Mouse (Mus musculus) left cerebral cortex, postnatal 25 days (tissue): ENCODE measurements around the gene Jakmip3. TPM values are rescaled to one million over a fixed set of nuclear protein-coding genes. Genes with fewer than 3 reads are reported as not detected.

Experiments
- DNase-seq, 2 experiments: peaks; one replicate each; pipeline ENCODE4 v3.0.0; 2022; ENCODE audit warnings: low spot score in 2 of 2, mixed read lengths in 1 of 2
- intact Hi-C: fragments of 180-260 bp; cut with DNase I; formaldehyde crosslinking; loops from one replicate; pipeline ENCODE4 v1.15.1; 2025
- total RNA-seq, 2 experiments: library from RNA; stranded (reverse); gene quantifications; 2 replicates each; pipeline ENCODE4 v1.2.3; 2021

Gene Jakmip3
- total RNA-seq, 2 experiments from 2014 or later = 43.0 to 52.4 TPM

DNA sequence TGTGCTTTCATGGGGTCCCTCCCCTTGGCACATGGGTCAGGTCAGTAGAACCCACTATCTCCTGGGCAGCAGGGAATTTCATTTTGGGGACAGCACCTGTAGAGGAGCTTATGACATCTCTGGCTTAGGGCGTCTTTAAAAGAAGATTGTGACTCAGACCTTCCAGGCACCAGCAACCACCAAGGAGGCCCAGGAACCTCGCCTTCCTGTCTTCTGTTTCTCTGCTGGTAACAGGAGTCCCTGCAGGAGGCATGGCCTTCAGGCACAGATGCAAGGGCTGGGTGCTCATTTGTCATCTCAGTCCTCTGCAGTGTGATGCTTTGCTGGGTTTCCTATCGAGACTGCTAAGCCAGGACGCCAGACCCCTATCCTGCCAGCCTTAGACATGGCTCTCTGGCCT, 188.5 kb downstream of the Jakmip3 start:
- intact Hi-C loops = loop anchor here (10.0 kb wide), 1 partner anchor 346 kb away; no protein-coding TSS in a partner anchor
- no peak for DNase-seq

DNA sequence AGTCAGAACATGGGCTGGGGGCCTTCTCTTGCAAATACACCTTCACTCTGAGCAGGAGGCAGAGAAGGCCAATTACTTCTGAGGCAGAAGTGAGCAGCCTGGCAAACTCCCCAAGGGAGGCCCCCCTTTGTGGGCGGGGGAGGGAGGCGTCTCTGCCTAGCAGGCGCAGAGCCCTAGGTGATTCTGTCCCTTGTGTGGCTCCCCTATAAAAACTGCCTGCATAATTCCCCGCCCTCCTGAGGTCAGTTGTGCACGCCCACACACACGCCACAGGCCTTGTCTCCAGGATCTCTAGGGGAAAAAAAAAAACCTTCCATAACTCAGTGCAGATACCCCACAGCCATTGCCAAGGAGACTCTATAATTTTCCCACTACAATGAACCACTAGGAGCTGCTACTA, 189.8 kb downstream of the Jakmip3 start:
- intact Hi-C loops = no loop called here
- no peak for DNase-seq

DNA sequence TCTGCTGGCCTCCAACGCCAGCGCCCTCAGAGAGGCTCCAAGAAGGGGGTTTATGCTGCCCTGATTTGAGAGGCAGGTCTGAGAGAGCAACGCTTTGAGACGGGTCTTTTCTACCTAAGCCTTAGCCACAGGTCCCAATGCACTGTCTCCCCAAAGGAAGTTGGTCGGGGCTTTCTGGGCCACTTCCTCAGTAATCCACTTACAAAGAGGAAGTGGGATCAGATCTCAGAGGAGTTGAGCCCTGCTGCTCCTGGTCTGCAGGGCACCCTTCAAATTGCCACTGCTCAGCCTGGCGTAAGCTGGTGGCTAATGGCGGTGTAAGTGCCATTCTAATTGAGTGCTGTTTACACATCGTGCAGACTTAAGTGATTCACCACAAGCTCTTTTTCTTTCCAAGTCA, 191.0 kb downstream of the Jakmip3 start:
- intact Hi-C loops = no loop called here

DNA sequence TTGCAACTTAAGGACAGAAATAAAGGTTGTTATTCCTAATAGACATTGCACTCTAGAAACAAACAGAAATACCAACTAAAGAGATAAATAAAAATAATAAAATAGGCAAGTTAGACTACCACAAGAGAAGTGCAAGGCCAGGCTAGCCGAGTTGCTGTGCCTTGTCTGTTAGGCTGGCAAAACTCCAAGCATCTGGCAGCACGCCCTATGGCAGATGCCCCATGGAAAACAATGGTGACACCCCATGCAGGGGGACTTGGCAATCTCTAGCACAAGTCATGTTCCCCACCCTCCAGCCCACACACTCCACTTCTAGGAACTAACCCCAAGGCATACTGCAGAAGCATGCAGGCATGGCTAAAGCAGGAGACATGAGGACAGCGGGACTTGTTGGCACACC, 192.9 kb downstream of the Jakmip3 start:
- DNase-seq = no peak
- intact Hi-C loops = no loop called here

More for the DNA sequence above, 191.0 kb downstream of the Jakmip3 start:
- no peak for DNase-seq

Other genes starting within 250 kb of the Jakmip3 start
- 10 to 100 TPM; 71.0 to 73.5 TPM for gene Ppp2r2d, start 94.7 kb upstream of the Jakmip3 start, total RNA-seq
- gene Mapk1ip1, start 94.5 kb upstream of the Jakmip3 start, total RNA-seq = 10 to 100 TPM; 37.7 to 43.1 TPM
- gene Bnip3, start 31.2 kb upstream of the Jakmip3 start, total RNA-seq = 100 to 1,000 TPM; 132 to 139 TPM
- gene Dpysl4, start 145.3 kb downstream of the Jakmip3 start, total RNA-seq = 10 to 100 TPM; 57.7 to 62.6 TPM